Mouse (Mus musculus): ENCODE results near the gene Kif21a. TPM values are rescaled to one million over a fixed set of nuclear protein-coding genes. Genes with fewer than 3 reads are reported as not detected.

Kif21a gene
- total RNA-seq, 2 experiments from 2014 or later: 0.09 to 0.41 TPM

DNA sequence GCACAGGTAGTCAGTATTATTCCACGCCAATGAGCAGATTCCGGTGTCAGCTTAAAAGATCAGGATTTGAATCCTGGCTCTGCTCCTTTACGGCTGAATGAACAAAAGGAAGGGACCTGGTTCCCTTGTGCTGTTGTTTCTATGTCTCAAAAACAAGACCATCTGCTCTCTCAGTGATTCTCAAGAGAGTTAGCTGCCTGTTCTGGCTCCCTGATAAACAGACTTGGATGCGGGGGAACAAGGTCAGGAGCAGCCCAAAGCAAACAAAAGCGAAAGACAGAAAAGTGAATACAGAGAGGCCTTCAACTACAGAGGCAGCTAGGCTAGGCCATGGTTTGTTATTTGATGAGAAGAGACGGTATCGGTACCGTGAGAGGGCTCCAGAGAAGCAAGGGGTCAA lies 27.5 kb downstream of the Kif21a start:
- ATAC-seq (replicated peaks; ENCODE audit: poor library complexity, severe bottlenecking): no peak

- no peak for ATAC-seq (replicated peaks; ENCODE audit: poor library complexity, severe bottlenecking)
These were observed 30.9 kb downstream of the Kif21a start for GRCm38 (mm10) chr15:91018861-91019187.

DNA sequence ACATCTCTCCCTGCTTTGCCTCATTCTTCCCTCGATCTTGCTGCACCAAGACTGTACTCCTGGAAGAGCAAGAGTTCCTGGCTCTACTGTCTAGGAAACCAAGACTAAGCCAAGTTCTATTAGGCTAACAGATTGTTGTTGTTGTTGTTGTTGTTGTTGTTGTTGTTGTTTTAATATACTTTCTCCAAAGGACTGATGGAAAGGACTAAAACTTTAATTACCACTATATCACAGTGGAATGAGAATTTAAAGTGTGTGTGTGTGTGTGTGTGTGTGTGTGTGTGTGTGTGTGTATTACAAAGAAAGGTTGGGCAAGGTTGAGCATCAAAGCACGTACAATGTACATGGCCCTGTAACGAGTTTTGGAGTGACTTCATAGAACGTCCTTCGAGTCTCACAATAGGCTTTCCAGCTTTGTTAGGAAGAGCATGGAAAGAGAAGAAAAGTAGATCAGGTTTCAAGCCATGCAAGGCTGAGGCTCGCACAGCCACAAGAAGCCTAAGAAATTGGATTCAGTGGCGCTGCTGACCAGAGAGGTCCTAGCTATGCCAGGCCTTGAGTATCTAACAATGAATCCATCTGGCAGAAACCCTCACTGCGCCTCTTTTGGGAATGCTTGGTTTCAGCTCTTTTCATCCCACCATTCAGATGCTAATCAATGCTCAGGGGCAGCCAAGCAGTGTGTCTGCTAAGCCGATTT lies 31.4 kb downstream of the Kif21a start:
- ATAC-seq (replicated peaks; ENCODE audit: poor library complexity, severe bottlenecking): no peak

DNA sequence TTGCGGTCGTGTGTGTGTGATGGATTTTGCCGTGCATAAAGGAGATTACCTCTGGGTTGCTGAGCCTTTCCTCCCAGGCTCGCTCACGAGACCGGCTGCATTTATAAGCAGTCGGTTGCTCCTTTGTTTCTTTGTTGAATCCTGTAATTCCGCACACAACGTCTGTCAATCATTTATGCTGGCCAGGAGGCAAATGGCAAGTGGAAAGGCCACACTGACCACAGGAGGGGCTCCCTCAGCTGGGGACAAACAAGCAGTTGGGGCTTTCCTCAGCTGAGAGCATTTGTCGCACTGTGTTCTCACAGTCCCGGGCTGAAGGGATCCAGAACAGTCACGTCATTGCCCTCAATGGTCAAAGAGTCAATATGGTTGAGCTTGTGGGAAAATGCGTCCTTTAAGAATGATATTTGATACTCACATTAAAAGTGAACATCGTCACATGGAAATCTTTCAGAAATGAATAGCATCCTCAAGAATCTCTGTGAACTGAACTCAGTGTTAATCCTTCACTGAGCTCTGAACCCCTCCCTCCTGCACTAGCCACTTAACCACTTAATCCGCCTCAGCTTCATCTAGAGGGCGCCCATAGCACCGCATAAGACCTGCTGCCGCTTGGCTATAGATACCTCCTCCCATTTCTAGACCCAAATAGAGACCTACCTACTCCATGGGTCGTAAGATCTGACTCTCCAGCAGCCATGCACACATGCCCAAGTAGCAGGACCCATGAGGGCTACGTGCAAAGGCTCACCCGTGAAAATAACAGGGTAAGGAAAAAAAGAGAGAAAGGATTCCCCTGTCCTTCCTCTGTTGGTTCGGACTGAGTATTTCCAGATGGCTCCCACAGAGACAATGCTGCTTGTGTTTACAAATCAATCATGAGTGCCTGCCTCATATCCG lies 32.2 kb downstream of the Kif21a start:
- no peak for ATAC-seq (replicated peaks; ENCODE audit: poor library complexity, severe bottlenecking)

GRCm38 (mm10) chr15:91016366-91016765 lies 33.4 kb downstream of the Kif21a start:
- no peak for ATAC-seq (replicated peaks; ENCODE audit: poor library complexity, severe bottlenecking)

DNA sequence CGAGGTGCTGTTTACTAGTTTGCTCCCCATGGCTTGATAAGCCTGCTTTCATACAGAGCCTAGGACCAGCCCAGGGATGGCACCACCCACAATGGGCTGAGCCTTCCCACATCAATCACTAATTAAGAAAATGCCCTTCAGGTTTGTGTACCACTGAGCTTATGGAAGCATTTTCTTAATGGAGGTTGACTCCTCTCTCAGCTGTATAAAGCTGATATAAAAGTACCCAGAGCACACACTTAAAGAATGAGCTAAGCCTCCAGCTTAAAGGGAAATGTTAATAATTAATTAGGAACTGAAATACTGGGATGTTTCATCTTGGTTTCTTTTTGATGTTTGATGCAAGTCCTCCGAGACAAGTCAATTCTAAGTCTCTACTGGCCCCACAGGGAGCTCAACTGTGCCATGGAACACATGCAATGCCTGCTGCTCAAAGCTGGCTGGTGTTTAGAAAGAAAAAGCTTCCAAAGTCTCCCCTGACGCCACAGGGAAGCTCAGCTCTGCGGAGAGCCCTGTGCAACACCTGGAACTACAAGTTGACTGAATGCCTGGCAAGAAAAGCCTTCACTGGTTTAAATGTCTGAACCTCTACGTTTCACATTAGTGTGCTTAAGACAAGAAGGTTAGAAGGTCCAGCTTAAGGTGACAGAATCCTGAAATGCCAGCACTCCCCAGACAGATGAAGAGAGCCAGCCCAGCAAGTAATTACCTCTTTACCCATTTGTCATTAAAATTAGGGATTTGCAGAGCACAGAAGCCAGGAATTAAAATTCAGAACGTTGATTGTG lies 36.8 kb downstream of the Kif21a start:
- ATAC-seq (replicated peaks; ENCODE audit: poor library complexity, severe bottlenecking): no peak

GRCm38 (mm10) chr15:91010218-91010617 lies 39.5 kb downstream of the Kif21a start:
- no peak for ATAC-seq (replicated peaks; ENCODE audit: poor library complexity, severe bottlenecking)

- ATAC-seq (replicated peaks; ENCODE audit: poor library complexity, severe bottlenecking): no peak
These were observed 42.5 kb downstream of the Kif21a start for GRCm38 (mm10) chr15:91007123-91007830.

GRCm38 (mm10) chr15:91004726-91005125 lies 45.0 kb downstream of the Kif21a start:
- no peak for ATAC-seq (replicated peaks; ENCODE audit: poor library complexity, severe bottlenecking)

DNA sequence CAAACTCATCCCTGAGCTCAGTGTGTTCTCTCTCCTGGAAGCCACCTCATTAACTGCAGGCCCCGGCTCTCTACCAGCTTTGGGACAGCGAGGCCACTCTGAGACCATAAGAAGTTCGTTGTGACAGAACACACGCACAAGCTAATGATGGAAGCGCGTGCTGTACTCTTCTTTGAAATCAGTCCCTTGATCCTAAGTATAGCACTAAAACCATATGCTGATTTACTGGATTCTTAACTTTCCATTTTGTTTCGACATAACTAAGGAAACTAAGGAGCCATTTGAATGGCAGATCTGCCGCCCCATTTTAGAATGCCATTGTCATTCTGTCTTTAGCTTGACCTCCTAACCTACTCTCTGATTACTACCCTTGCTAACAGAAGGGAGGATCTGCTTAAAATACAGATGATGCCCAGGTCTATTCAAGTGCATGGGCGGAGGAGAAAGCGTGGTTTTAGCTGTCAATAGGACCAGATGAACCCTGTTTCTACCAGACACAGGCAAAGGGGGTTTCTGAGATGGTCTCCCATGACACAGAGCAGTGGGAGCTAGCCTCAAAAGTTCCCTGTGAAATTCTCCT lies 48.6 kb downstream of the Kif21a start:
- no peak for ATAC-seq (replicated peaks; ENCODE audit: poor library complexity, severe bottlenecking)

DNA sequence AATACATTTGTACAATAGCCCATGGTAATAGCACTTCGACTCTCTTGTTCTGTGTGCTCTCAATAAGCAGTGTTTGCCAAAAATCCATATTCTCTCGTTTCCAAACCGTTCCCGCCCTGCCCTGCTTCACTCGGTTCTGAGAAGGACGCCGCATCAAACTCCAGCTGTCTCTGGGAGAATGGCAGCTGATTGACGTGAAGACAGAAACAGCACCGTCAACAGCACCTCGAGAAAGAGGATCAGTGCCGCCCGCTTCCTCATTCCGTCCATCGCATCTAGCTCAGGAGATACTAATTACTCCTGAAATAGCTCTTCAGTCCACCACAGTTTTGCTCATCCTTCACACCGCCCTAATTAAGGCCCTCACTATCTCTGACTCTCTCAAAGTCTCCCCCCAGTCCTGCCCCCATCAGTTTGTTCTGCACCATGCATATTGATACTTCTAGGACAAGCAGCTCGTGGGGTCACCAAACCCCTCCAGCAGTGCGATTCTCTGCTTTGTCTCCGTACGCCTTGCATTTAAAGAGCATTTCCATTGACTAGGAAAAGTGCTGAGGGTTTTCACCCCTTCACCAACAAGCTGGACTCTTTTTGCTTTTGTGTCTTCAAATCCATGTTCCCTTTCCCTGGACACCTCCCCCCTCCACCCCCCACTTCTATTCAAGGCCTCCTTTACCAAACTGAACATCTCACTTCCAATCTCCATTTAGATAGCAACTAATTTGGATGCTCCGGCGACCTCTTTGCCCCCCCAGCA lies 49.3 kb downstream of the Kif21a start:
- no peak for ATAC-seq (replicated peaks; ENCODE audit: poor library complexity, severe bottlenecking)

DNA sequence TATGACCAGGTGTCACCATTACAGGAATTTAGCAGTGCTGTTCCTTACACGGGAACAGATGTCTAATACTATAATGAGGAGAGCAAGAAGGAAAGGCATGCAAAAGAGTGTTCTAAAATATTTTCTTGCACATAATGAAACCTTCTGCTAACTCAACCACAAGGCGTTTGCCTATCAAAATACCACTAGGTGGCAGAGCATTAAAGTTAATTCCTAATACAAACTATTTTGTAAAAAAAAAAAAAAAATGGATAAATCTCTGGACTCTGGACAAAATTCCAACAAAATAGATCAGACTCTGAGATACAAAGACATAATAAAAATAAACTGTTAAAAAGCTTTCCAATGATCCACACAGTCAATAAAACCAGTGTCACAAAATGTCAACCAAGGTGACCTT lies 56.9 kb downstream of the Kif21a start:
- ATAC-seq (replicated peaks; ENCODE audit: poor library complexity, severe bottlenecking): no peak

DNA sequence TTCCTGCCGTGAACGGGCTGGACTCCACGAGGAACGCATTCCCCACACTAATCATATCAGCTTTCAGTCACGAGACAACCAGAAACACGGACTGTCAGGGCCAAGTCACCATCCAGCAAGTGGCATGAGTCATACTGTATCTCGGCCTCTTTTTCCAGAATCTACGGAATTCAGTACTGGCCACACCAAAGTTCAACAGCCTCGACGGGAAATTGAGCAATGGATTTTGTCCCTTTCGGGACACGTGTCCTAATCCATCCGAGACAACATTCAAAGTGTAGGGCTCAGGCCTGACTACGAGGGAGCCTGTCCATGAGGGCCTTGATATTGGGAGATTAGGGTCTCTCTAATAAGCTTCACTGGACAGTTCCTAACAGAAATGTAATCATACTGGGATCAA lies 57.4 kb downstream of the Kif21a start:
- no peak for ATAC-seq (replicated peaks; ENCODE audit: poor library complexity, severe bottlenecking)

- no peak for ATAC-seq (replicated peaks; ENCODE audit: poor library complexity, severe bottlenecking)
These were observed 57.9 kb downstream of the Kif21a start for GRCm38 (mm10) chr15:90991843-90992242.

DNA sequence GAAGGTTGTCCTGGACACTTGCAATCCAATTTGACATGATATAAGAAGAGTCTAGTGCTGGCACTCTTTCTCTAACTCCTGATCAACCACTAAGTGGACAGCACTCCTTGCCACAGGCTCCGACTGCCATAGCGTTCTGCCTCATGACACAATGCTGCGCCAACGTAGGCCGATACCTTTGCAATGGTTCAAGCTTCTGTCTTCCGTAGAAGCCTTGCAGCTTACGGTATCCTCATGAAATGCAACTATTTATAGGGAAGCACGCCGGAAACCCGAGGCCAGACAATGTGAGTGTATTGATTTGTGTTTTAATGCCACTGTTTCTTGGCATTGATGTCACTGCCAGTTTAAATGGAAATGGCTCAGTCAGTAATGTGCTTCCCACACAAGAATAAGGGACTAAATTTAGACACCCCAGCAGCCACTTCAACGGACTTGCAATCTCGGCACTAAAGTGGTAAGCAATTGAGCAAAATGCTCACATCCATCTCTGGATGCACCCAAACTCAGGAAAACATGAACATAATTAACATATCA lies 62.0 kb downstream of the Kif21a start:
- no peak for ATAC-seq (replicated peaks; ENCODE audit: poor library complexity, severe bottlenecking)

DNA sequence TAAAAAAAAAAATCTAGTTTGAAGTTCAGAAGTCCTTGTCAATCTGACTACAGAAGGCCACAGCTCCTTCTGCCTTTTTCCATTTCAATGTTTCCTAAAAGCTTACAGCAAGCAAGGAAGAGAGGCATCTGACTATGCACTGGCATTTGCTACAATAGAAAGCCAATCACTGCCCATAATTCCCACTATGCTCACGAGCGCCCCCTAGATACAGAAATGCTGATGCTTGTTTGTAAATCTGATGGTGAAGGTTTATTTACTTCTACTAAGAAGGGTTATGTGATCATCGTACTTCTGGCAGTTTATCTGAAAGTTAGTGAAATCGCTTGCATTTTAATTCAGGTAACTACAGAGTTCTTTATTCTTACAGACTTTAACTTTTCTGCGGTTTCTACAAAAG lies 73.8 kb downstream of the Kif21a start:
- ATAC-seq (replicated peaks; ENCODE audit: poor library complexity, severe bottlenecking): no peak

- ATAC-seq (replicated peaks; ENCODE audit: poor library complexity, severe bottlenecking): no peak
These were observed 77.6 kb downstream of the Kif21a start for GRCm38 (mm10) chr15:90971914-90972767.

DNA sequence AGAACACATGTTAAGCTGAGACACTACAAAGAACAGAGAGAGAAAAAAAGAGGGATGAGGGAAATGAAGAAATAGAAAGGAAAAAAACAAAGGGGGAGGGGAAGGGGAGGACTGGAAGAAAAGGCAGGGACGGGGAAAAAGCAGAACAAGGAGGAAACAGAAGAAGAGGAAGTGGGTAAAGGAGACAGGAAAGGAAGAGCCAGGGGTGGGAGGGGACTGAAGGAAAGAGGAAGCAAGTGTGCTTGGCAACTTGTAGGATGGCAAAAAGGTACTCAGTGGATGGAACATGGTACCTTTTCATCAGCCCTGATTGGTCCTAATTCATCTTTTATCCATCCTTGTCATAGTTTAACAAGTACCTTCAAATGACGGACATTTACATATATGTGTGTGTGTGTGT lies 86.4 kb downstream of the Kif21a start:
- peak; percentile 99 for ATAC-seq (replicated peaks; ENCODE audit: poor library complexity, severe bottlenecking)
